Mouse (Mus musculus): ENCODE measurements around the gene Mfap3l.
A peak's percentile ranks its signal among the peaks of the same experiment; 100 is the strongest.

GRCm38 (mm10) chr8:60632250-60632932, at the start of gene Mfap3l:
- TF ChIP-seq CTCF (IDR thresholded peaks at IDR 0.05; ENCODE audit: borderline replicate concordance, insufficient read depth, low read depth, low read length) (no peak), POLR2A (IDR thresholded peaks at IDR 0.05; ENCODE audit: borderline replicate concordance, insufficient read depth, low read length) (peak; percentile 42; the same call in 1 of the 2 replicates)

Data from cerebellum, adult 2 months (tissue).